Mouse (Mus musculus) cerebellum, postnatal 14 days (tissue): ENCODE measurements around the gene Gm4201.
"Not testable (repeated sequence)": the region's sequence is repeated elsewhere in the genome, so short reads cannot be mapped to it uniquely, and the experiment has no call there.

Source experiments
- DNase-seq, 2 experiments: peaks; one replicate each; pipeline ENCODE4 v3.0.0; 2021; ENCODE audit warnings: mixed read lengths in 2 of 2

Gene Gm4201

DNA sequence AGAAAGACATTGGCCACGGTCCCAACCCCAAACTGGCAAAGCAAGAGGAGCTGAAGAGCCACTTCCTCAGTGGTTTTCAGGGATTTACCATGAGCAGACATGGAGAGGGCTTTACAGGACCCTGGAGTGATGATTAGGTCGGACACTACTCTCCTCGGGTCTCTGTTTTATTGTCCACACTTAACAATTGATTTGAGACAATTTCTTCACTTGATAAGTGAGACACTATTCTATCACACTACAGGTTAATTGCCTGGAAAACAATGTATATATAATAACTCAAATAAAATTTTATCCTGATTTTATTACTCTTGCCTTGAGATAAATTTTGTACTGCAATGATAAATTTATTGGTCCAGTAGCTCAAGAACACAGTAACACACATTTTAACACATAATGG, at the start of gene Gm4201:
Gene Gm4201 (minus strand): TSS at position 101 of the 400 bp plus-strand sequence.
- DNase-seq: not testable (repeated sequence)

DNA sequence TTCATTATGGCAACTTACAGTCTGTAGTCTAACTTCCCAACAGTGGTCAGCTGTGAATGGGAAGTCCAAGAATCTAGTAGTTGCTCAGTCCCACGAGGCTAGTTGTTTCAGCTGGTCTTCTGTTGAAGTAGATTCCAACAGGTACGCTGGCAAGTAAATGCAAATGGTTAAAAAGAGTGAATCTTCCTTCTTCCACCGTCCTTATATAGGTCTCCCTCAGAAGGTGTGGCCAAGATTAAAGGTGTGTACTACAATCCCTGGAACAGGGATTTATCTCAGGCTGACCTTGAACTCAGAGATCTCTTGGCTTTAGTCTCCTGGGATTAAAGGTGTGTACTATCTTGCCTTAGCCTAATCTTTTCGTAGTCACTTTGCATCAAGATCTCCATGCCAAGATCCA, 22.9 kb upstream of the Gm4201 start, which contains the start of gene Gm4565:
Gene Gm4565 (minus strand): TSS at position 101 of the 400 bp plus-strand sequence.
- not testable (repeated sequence) for DNase-seq

DNA sequence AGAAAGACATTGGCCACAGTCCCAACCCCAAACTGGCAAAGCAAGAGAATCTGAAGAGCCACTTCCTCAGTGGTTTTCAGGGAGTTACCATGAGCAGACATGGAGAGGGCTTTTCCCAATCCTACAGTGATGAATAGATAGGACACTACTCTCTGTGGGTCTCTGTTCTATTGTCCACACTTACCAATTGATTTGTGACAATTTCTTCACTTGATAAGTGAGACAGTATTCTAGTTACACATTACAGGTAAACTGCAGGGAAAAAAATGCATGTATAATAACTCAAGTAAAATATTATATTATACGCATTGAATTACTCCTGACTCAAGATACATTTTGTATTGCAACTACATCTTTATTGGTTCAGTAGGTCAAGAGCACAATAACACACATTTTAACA, 30.4 kb downstream of the Gm4201 start, which contains the start of gene Gm8677:
Gene Gm8677 (minus strand): TSS at position 101 of the 400 bp plus-strand sequence.
- DNase-seq: not testable (repeated sequence)

- not testable (repeated sequence) for DNase-seq
Measured at GRCm38 (mm10) chr7:22522667-22523066, 42.5 kb downstream of the Gm4201 start, which contains the start of gene Vmn1r152. Gene Vmn1r152, plus strand, starts transcription at chr7:22522967.
